Mouse (Mus musculus): ENCODE data around the gene Mgmt.

Mgmt gene

DNA sequence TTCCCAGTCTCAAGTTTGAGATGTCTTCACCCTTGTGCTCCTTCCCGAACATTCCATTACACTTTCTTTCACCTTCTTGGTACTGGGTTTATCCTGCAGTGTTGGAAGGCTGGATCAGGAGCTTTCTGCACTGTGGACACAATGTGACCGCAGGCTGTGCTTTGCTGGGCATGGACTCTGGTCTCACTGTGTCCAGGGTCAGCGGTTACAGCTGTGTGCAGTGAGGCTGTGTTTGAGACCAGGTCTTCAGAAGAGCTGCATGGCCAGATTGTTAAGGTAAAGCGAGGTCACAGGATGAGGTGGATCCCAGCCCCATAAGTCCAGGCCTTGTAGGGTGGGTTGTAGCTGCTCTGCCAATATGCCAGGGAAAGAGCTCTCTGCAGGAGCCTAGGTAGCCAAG is 18.5 kb downstream of the Mgmt start:
- DNase-seq = peak; percentile 63

DNA sequence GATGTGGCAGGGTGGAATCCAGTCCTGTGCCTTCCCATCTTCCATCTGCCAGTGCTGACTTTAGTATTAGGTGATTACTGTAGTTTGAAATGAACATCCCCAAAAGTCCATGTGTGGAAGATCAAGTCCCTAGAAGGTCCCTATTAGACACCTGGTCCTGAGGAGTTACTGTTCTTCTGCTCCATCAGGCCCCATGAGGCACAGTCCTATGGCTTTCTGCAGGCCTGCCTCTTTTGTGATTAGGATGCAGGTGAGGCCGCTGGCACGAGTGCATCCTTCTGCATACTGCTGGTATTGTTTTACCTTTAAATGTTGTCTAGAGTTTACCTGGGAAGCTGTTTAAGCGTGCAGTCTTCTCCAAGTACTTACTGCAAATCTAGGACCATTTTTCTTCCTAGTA is 21.6 kb downstream of the Mgmt start:
- no peak for DNase-seq

- DNase-seq = no peak
Measured at GRCm38 (mm10) chr7:136920976-136921755, 26.8 kb downstream of the Mgmt start.

GRCm38 (mm10) chr7:136922230-136922629 is 27.8 kb downstream of the Mgmt start:
- DNase-seq = no peak

GRCm38 (mm10) chr7:136924610-136925260 is 30.3 kb downstream of the Mgmt start:
- DNase-seq = no peak

DNA sequence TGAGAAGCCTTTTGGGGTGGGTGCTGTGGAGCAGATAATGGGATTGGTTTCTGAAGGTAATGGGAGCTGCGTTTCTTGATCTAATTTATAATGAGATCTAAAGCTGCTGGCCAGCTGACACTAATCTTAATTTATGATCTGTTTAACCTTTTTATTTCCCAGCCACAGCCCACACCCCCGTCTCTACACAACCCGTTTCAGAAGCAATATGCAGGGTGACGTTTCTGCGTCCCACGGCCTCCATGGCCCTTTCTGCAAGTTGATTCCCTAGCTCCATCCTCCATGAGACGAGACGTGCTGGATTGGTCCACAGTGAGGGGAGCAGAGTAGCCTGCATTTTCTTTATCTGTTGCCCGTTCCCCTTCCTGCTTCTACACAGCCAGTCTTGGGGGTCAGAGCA is 31.8 kb downstream of the Mgmt start:
- DNase-seq = no peak

DNA sequence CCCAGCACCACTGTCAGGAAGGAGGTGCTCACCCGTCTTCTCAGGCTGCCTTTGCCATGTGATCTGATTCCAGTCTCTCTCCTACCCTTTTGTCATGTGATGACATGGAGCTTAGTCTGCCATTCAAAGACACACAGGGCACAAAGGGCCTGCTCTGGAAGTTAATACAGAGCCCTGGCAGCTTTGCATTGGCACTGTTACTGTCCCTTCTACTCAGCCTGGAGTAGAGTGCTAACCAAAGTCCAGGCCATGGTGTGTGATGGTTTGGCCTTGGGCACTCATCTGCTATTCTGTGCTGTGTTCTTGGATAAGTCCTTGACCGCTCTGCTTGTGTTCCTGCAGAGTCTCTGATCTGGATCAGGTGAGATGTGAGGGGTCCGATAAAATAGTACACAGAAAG is 36.0 kb downstream of the Mgmt start:
- peak; percentile 28 for DNase-seq

- peak; percentile 49 for DNase-seq
Measured at GRCm38 (mm10) chr7:136933367-136933766, 39.0 kb downstream of the Mgmt start.

DNA sequence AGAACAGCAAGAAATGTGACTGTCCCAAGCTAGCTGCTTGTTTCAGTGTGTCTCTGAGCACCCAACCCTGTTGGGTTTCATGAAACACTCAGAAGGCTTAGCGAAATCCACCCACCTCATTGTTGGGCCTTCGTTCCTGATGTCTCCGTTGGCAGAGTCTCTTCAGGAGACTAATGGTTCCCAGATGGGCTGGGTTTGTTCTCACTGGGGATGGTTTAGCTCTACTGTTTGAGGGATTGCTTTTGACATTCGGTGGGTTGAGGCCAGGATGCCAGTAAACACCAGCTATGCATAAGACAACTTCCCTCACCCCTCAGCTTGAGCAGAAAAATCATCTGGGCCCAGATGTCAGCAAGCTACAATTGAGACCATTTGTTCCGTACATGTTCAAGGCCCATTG is 39.9 kb downstream of the Mgmt start:
- no peak for DNase-seq

- DNase-seq = peak; percentile 76
Measured at GRCm38 (mm10) chr7:136934784-136935183, 40.4 kb downstream of the Mgmt start.

- DNase-seq = peak; percentile 26
Measured at GRCm38 (mm10) chr7:136938371-136938770, 44.0 kb downstream of the Mgmt start.

GRCm38 (mm10) chr7:136942414-136942813 is 48.0 kb downstream of the Mgmt start:
- no peak for DNase-seq

GRCm38 (mm10) chr7:136943886-136944285 is 49.5 kb downstream of the Mgmt start:
- DNase-seq = no peak

- DNase-seq = no peak
Measured at GRCm38 (mm10) chr7:136945697-136946096, 51.3 kb downstream of the Mgmt start.

GRCm38 (mm10) chr7:136946131-136946530 is 51.7 kb downstream of the Mgmt start:
- no peak for DNase-seq

DNA sequence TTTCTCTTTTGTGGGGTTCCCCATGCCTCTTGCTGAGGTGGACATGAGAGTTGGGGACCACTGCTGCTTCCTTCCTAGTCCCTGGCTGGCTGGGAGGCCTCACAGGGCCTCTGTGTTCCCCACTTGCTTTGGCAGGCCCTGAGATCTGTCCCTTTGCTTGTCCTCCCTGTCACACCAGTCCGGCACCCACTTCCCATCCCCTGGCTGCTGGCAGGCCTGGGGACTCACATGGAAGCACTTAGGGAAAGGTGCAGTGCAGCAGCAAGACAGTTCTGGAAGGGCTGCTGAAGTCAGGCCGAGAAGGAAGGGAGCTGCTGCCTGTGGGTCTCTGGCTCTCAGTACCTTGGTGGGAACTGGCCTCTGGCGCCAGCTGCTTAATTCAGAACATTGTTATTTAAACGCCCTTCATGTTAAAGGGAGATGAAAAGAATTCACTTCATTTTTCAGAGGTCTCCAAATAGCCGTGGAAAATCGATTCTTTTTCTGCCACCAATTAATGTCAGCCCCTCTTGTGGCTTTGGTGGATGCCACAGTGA is 53.9 kb downstream of the Mgmt start:
- DNase-seq = no peak

GRCm38 (mm10) chr7:136952608-136953007 is 58.2 kb downstream of the Mgmt start:
- DNase-seq = no peak

DNA sequence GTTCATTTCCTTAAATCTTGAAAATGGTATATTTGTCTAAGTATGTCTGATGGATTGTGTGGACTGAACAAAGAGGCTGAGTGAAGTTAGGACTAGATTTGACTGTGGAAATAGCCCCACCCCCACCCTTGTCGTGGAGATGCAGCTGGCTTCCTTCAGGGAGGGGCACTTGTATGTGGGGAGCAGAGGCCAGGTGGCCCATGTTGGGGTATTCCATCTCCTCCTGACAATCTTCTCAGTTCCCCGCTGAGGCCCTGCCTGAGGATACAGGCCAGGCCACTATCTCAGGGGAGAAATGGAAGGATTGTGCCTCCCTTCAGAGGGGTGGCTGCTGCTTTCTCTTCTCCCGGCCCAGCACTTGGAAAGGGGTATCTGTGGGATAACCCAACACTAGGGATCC is 58.8 kb downstream of the Mgmt start:
- no peak for DNase-seq

DNA sequence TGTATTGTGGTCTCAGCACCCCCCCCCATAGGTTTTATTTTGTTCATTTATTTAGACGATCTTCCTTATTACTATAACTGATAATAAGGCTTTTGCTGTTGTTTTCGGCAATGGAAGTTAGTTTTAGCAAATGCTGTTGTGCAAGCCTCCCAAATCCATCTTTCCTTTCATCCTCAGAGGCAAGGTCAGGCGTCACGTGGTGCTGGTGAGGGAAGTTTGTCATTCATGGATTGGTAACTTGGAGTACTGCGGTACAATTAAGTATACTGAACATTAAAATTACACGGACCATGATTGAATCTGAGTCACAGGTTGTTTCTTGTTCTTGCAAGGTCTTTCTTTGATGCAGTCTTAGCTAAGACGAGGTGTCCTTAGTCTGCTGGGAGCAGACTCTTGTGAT is 77.9 kb downstream of the Mgmt start:
- DNase-seq = no peak

DNA sequence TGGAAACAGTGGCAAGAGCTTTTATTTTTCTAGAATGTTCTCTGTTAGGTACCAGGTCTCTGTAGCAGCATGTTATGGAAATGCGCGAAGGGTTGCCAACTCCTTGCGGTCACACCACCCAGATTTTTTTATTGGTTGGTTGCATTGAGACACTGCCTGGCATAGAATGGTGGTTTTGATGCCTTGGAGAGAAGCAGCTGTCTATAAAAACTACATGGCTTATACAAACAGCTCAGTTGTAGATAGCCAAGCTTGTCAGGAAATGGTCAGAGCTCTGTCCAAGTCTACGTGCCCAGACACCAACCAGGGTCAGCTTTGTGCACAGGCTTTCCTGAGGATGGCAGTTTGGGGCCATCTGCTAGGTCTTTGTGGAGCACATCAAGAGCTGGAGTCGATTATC is 80.6 kb downstream of the Mgmt start:
- no peak for DNase-seq

DNA sequence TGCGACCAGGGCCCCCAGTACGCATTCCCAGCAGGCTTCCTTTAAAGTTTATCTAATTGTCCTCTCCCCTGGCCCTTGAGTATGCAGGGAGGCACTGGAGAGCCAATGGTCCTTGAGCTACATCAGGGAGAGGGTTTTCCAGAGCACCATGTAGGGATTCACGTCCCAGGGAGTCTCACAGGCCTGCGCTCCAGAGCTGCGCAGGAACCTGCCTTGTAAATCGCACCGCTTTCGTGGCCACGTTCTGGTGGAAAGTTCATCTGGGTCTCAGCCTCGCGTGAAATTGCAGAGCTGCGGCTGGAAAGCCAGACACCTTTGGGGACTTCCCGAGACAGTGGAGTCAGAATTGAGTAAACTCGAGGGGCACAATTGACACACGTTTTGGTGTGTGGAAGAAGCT is 103.0 kb downstream of the Mgmt start:
- no peak for DNase-seq

GRCm38 (mm10) chr7:137000703-137001102 is 106.3 kb downstream of the Mgmt start:
- no peak for DNase-seq

DNA sequence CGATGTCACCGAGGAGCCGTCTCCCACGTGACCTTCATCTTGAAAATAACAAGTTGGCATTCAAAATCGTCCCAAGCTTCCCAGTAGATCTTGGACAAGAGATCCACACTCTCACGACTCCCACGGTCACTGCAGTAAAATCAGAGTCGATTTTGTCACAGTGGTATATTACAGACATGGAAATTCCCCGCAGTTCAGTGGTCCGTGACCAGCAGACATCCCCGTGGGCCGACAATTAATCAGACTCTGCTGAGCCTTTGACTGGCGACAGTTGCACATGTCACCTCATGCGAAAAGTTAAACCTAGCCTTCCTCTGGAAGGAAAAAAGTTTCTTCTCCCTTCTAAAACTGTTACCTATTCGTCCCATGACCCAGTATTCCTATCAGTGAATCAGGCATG is 106.8 kb downstream of the Mgmt start:
- no peak for DNase-seq

- DNase-seq = no peak
Measured at GRCm38 (mm10) chr7:137001783-137002182, 107.4 kb downstream of the Mgmt start.
